Mouse (Mus musculus) mouse embryonic stem cell (cell line): ENCODE measurements at regions not wholly inside any gene's neighbourhood (a gene's known extent, or its start where the extent isn't known, plus 50 kb on each side); places are given as distances from the start of the nearest gene placed in this dataset.

Experiments used
- in situ Hi-C, 2 experiments: fragments of 300-500 bp; cut with MboI; formaldehyde crosslinking; loops; 1 replicate in 1 of 2; 3 replicates in 1 of 2; pipeline ENCODE4 v1.14.3; 2019 to 2020; ENCODE audit warnings: low sequenced_read_pairs in 2 of 2, low pct_unique_long_range_greater_than_20kb in 1 of 2, mixed read lengths in 1 of 2; ENCODE audit not compliant: unreplicated experiment in 1 of 2

GRCm38 (mm10) chr5:136619315-136620231 is 52.3 kb upstream of the Cux1 start:
- in situ Hi-C loops = loop anchor here in 1 of 2 experiments (5.0 kb wide), 1 partner anchor 52 kb away; the partner anchor contains the start of gene Cux1

DNA sequence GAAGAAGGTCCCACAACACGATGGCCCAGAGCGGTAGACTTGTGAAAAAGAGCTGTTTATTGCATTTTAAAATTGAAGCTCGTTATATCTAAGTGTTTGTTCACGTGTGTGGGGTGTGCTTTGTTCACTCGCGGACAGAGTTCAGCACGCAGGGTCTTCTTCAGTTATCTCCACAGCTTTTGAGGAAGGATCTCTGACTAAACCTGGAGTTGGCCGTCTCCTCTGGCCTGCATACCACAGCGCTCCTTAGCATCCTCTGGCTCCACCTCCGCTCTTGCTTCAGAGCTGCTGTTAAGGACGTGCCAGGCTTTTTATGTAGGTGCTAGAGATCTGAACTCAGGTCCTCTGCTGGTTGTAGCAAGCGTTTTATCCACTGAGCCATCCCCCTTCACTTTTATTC is 52.9 kb upstream of the Cux1 start:
- in situ Hi-C loops = loop anchor here in 1 of 2 experiments (5.0 kb wide), 1 partner anchor 53 kb away; the partner anchor contains the start of gene Cux1

DNA sequence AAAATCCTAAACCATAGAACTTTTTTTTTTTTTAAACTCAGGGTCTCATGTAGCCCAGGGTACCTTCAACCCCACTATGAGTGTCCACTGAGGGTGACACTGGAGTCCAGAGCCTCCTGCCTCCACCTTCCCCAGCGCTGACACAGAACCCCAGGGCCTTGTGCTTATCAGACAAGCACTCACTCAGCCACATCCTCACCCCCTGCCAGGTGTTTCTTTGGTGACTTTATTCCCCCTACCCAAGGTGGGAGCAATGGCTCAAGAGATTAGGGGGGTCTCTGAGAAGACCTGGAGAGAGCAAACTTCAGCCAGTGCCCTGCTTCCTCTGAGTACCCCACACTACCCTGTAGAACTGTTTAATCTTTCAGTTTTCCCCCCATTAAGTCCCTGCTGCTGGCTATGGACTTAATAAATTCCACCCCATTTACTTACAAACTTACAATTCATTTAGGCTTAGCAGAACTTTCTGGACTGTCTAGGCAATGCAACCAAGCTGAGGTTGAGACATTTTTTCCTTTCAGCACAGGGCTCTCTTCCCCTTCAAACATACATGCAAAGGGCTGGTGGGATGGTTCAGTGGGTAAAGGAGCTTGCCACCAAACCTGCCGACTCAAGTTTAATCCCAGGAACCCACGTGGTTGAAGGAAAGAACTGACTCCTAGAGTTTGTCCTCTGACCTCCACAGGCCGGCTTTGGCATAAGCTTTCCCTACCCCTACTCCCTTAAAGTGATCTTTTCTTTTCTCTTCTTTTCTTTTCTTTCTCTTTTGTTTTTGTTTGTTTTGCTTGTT is 54.2 kb upstream of the Cux1 start:
- in situ Hi-C loops = loop anchor here in 1 of 2 experiments (5.0 kb wide), 1 partner anchor 54 kb away; the partner anchor contains the start of gene Cux1

DNA sequence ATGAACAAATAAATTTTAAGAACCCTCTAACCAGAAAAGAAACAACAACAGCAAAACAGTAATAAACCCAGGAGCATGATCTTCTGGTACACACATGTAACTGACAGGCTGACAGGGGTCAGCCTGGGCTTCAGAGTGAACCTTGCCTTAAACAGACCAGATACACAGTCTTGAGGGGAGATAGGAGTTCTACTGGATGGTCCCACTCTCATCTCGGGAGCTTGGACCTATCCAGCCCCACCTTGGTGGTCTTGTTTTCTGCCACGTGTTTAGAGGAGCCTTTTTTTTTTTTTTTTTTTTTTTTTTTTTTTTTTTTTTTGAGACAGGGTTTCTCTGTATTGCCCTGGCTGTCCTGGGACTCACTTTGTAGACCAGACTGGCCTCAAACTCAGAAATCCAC is 54.9 kb upstream of the Cux1 start:
- in situ Hi-C loops = loop anchor here in 1 of 2 experiments (5.0 kb wide), 1 partner anchor 55 kb away; the partner anchor contains the start of gene Cux1

GRCm38 (mm10) chr5:136622721-136623542 is 55.6 kb upstream of the Cux1 start:
- in situ Hi-C loops = loop anchor here in 1 of 2 experiments (5.0 kb wide), 1 partner anchor 56 kb away; the partner anchor contains the start of gene Cux1

GRCm38 (mm10) chr5:136623791-136624190 is 56.5 kb upstream of the Cux1 start:
- in situ Hi-C loops = loop anchor here in 1 of 2 experiments (5.0 kb wide), 1 partner anchor 56 kb away; the partner anchor contains the start of gene Cux1

- in situ Hi-C loops = no loop called here
These were observed 58.1 kb upstream of the Cux1 start for GRCm38 (mm10) chr5:136625176-136625991.

DNA sequence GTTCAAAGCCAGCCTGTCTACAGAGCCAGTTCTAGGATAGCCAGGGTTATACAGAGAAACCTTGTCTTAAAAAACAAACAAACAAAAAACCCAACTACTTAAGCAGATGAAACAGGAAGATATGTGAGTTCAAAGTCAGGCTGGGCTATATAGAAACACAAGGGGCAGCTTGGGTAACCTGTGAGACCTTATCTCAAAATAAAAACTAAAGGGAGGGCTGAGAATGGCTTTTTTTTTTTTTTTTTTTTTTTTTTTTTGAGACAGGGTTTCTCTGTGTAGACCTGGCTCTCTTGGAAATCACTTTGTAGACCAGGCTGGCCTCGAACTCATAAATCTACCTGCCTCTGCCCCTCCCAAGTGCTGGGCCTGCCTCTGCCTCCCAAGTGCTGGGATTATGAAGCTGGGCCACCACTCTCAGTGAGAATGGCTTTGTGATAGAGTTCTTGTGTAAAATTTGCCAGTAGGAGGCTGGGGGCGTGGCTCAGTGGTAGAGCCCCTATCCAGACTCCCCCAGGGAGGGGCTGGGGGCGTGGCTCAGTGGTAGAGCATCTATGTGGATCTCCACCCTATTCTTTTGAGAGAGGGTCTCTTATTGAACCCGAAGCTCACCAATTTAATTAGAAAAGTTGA is 59.0 kb upstream of the Cux1 start:
- in situ Hi-C loops = no loop called here

GRCm38 (mm10) chr5:136626891-136627290 is 59.6 kb upstream of the Cux1 start:
- in situ Hi-C loops = no loop called here

- in situ Hi-C loops = no loop called here
These were observed 60.5 kb upstream of the Cux1 start for GRCm38 (mm10) chr5:136627671-136628292.

DNA sequence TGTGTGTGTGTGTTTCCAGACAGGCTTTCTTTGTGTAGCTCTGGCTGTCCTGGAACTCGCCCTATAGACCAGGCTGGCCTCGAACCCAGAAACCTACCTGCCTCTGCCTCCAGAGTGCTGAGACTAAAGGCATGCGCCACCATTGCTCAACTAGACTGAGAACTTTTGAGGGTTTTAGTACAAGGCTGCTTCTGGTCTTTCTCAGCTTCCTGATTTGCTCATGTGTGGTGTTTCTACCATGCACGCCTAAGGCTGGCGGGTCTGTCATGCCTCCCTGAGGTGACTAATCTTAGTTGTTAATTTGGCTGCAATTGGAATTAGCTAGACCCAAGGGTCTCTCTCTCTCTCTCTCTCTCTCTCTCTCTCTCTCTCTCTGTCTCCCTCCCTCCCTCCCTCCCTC is 61.2 kb upstream of the Cux1 start:
- in situ Hi-C loops = no loop called here

GRCm38 (mm10) chr5:136632286-136632685 is 60.7 kb upstream of the Myl10 start:
- in situ Hi-C loops = no loop called here

- in situ Hi-C loops = no loop called here
These were observed 59.0 kb upstream of the Myl10 start for GRCm38 (mm10) chr5:136633901-136634300.

- in situ Hi-C loops = no loop called here
These were observed 57.8 kb upstream of the Myl10 start for GRCm38 (mm10) chr5:136635119-136635518.

DNA sequence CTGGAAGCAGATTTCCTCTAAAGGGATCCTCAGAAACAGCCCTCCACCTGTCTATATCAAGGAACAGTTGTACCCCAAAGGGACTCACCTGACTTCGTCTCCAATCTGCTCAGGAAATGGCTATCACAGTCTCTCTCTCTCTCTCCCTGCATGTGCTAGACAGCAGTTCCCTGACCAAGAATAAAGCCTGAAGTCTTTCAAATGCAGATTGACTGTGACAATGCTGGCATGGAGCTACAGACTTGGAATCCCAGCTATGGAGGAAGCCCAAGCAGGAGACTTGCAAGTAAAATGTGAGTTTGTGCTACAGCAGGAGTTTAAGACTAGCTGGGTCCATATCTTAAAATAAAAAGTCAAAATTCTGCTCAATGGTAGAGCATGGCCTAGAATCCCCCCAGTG is 56.5 kb upstream of the Myl10 start:
- in situ Hi-C loops = no loop called here

- in situ Hi-C loops = no loop called here
These were observed 55.1 kb upstream of the Myl10 start for GRCm38 (mm10) chr5:136637872-136638271.
